ENCODE assay signal across 10 mouse cellular contexts in the genomic region with DNA sequence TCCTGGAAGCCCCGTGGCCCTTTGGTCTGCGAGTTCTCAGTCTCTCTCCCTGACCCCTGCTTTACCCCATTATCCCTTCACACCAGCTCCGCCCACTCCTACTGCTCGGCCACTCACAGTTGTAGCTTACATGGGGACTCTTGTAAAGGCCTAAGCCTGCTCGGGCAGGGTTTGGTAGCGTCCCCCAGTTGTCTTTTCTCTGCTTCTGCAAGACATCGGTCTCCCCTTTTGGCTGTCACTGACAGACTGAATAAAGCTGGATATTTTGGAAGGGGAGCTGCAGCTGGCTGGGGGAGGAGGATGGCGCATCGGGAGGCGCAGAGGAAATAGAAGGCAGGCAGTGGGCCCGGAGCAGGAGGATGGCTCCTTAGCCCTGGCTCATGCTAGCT. TPM values are rescaled to one million over a fixed set of nuclear protein-coding genes. Genes with fewer than 3 reads are reported as not detected.
DNase-seq lines count a peak whose midpoint lies in the region; ATAC-seq and TF ChIP-seq lines count a peak whose summit lies in the region.
"Had no signal": no experiment of that assay in that cellular context is flagged by ENCODE, and none has a peak within 500 bp of the region (broad histone marks: within the 10 kb centered on the region; RNA-seq: fewer than 3 reads in every experiment).

No protein-coding gene starts in this region.

- no peak overlapping the region for H3K4me3 ChIP-seq in embryonic facial prominence, embryonic 11.5 days (ENCODE audit: low read depth, low read length)
- H3K4me3 ChIP-seq in limb, embryonic 14.5 days (replicated peaks; ENCODE audit: low read length): no peak overlapping the region

- TF ChIP-seq POLR2A in limb, embryonic 14.5 days (IDR thresholded peaks at IDR 0.05; ENCODE audit: borderline replicate concordance, extremely low read depth, insufficient read depth, insufficient read length): no peak

- ATAC-seq in embryonic facial prominence, embryonic 11.5 days (replicated peaks; ENCODE audit: insufficient number of reproducible peaks, low FRiP score, low TSS enrichment, low read depth): no peak
- ATAC-seq in limb, embryonic 14.5 days (ENCODE audit: low FRiP score, low read depth): no peak

- H3K4me2 ChIP-seq in embryonic facial prominence, embryonic 11.5 days (ENCODE audit: low read depth, low read length): no peak overlapping the region
- H3K4me2 ChIP-seq in limb, embryonic 14.5 days (replicated peaks; ENCODE audit: low read depth, low read length, severe bottlenecking): no peak overlapping the region

- H3K27ac ChIP-seq in embryonic facial prominence, embryonic 11.5 days (replicated peaks; ENCODE audit: low read depth, low read length): no peak overlapping the region
- no peak overlapping the region for H3K27ac ChIP-seq in limb, embryonic 14.5 days (replicated peaks; ENCODE audit: low read depth, low read length)

- peaks cover 4% of the 10 kb centered on the region for H3K4me1 ChIP-seq in embryonic facial prominence, embryonic 11.5 days (ENCODE audit: control insufficient read depth, insufficient read depth, low read length)
- H3K4me1 ChIP-seq in limb, embryonic 14.5 days (ENCODE audit: control insufficient read depth, insufficient read depth, low read length): peaks cover 25% of the 10 kb centered on the region; the same call in 1 of the 2 replicates

- H3K9me3 ChIP-seq in embryonic facial prominence, embryonic 11.5 days (replicated peaks; ENCODE audit: control insufficient read depth, low read length): no peaks in the 10 kb centered on the region
- no peaks in the 10 kb centered on the region for H3K9me3 ChIP-seq in limb, embryonic 14.5 days (ENCODE audit: control insufficient read depth, low read length)

- 0 out of 2 replicates have a peak, but pooled peaks cover 3% of the 10 kb centered on the region for H3K27me3 ChIP-seq in embryonic facial prominence, embryonic 11.5 days (ENCODE audit: control insufficient read depth, insufficient read depth, low read length)
- H3K27me3 ChIP-seq in limb, embryonic 14.5 days (ENCODE audit: control insufficient read depth, insufficient read depth, low read length): no peaks in the 10 kb centered on the region; the same call in 1 of the 2 replicates

- H3K36me3 ChIP-seq in embryonic facial prominence, embryonic 11.5 days (replicated peaks; ENCODE audit: control insufficient read depth, insufficient read depth, low read depth, low read length): no peaks in the 10 kb centered on the region
- no peaks in the 10 kb centered on the region for H3K36me3 ChIP-seq in limb, embryonic 14.5 days (ENCODE audit: control insufficient read depth, insufficient read depth, low read length)

- H3K9ac ChIP-seq in embryonic facial prominence, embryonic 11.5 days (replicated peaks; ENCODE audit: low read length): 0 out of 2 replicates have a peak overlapping the region, but pooled peaks have one; percentile 37
- H3K9ac ChIP-seq in limb, embryonic 14.5 days (ENCODE audit: low read depth, low read length, severe bottlenecking): peak overlapping the region; percentile 25; the same call in 1 of the 2 replicates

- 51% methylated on average over 11 of the region's 11 CpGs for WGBS in embryonic facial prominence, embryonic 11.5 days
- 49% methylated on average over 11 of the region's 11 CpGs for WGBS in limb, embryonic 14.5 days

- DNase-seq in left cerebral cortex, adult 18-20 months (ENCODE audit: low spot score in 2 of 2): peak; percentile 41 to 54
- DNase-seq in left cerebral cortex, adult 11 months (ENCODE audit: low spot score): no peak
- DNase-seq in Muller cell, postnatal 12 days (ENCODE audit: inconsistent ontology term): peak; percentile 26
- DNase-seq in embryonic facial prominence, embryonic 11.5 days (ENCODE audit: low spot score): no peak
- no peak for DNase-seq in limb, embryonic 14.5 days (ENCODE audit: low spot score)
- no peak for DNase-seq in layer of hippocampus, postnatal 10 days (ENCODE audit: low spot score in 2 of 2)
- no peak for DNase-seq in kidney, adult 11 months
- no peak for DNase-seq in left cerebral cortex, postnatal 10 days (ENCODE audit: extremely low spot score in 1 of 2, low spot score in 2 of 2)

- intact Hi-C loops in left cerebral cortex, postnatal 10 days (cut with DNase I): no loop called here

RNA-seq across cellular contexts. Expression of gene Pipox, which starts 17.1 kb away (rescaled TPM):
- 1 to 10 TPM in 1 of 2 experiments, under 1 TPM in 1; 0.81 to 1.2 TPM for total RNA-seq in left cerebral cortex, adult 18-20 months (2021)
- 2.7 and 3.0 TPM in 2 replicates for polyA plus RNA-seq in embryonic facial prominence, embryonic 11.5 days (2014; fragmentation: Nextera tagmentation; extraction: Ambion mirVana)
- polyA plus RNA-seq in limb, embryonic 14.5 days (2012; rRNA removed): 1.1 and 1.3 TPM in 2 replicates
- 0.94 and 1.1 TPM in 2 replicates for polyA plus RNA-seq in limb, embryonic 14.5 days (2014; fragmentation: Nextera tagmentation; extraction: Ambion mirVana)
- total RNA-seq in layer of hippocampus, postnatal 10 days (2021): 1 to 10 TPM; 1.5 to 1.9 TPM
- 1 to 10 TPM in 1 of 2 experiments, under 1 TPM in 1; 0.49 to 1.6 TPM for total RNA-seq in left cerebral cortex, postnatal 10 days (2021)
- total RNA-seq: hematopoietic stem cell, adult 5-6 weeks had no signal

RNA-seq across cellular contexts. Expression of gene Sez6, which starts 53.8 kb away (rescaled TPM):
- total RNA-seq in left cerebral cortex, adult 18-20 months (2021): 100 to 1,000 TPM; 145 to 154 TPM
- polyA plus RNA-seq in embryonic facial prominence, embryonic 11.5 days (2014; fragmentation: Nextera tagmentation; extraction: Ambion mirVana): 1.5 and 2.1 TPM in 2 replicates
- polyA plus RNA-seq in limb, embryonic 14.5 days (2012; rRNA removed): 1.2 and 1.4 TPM in 2 replicates
- polyA plus RNA-seq in limb, embryonic 14.5 days (2014; fragmentation: Nextera tagmentation; extraction: Ambion mirVana): 0.98 and 1.2 TPM in 2 replicates
- 100 to 1,000 TPM; 215 to 221 TPM for total RNA-seq in layer of hippocampus, postnatal 10 days (2021)
- total RNA-seq in left cerebral cortex, postnatal 10 days (2021): 100 to 1,000 TPM; 226 to 231 TPM
- total RNA-seq: hematopoietic stem cell, adult 5-6 weeks; megakaryocyte progenitor cell, adult 5-6 weeks had no signal

Comparison
In these comparisons a context has a peak if more than half of its experiments do, and no peak if none do; other contexts are left out.
1. DNase-seq: peak in left cerebral cortex, adult 18-20 months (2 of 2) and Muller cell, postnatal 12 days (single experiment); none in left cerebral cortex, adult 11 months (single experiment), embryonic facial prominence, embryonic 11.5 days (single experiment), limb, embryonic 14.5 days (single experiment), layer of hippocampus, postnatal 10 days (0 of 2), kidney, adult 11 months (single experiment) and left cerebral cortex, postnatal 10 days (0 of 2).